Mouse (Mus musculus): ENCODE data around the gene Btbd35f4. TPM values are rescaled to one million over a fixed set of nuclear protein-coding genes. Genes with fewer than 3 reads are reported as not detected.
"Not testable (repeated sequence)": the region's sequence is repeated elsewhere in the genome, so short reads cannot be mapped to it uniquely, and the experiment has no call there.

The Btbd35f4 gene
- polyA plus RNA-seq (2012; fragmentation: generic; extraction: Trizol) = not detected
- long read RNA-seq, experiment 1 = 0 reads
- long read RNA-seq, experiment 2 = 0 reads

DNA sequence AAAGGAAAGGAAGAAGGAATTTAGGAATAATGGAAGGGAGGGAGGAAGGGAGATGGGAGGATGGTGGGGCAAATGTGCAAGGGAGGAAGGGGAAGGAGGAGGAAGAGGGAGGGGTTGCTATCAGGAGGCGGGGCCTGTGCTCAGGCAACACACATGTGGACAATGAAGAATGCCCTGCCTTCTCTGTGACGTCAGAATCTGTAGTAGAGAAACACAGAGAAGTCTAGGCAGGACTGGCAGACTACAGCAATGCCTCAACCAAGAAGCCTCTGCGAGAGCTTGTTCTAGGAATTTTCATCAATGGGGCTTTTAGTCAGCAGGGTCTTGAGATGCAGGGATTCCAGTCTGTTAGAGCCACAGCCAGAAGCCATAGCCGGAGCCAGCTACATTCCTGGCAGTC is at the start of gene Btbd35f4:
TSS of gene Btbd35f4 (plus strand) at position 301 of the 400 bp plus-strand sequence.
- not testable (repeated sequence) for H3K4me3 ChIP-seq (ENCODE audit: insufficient read depth, poor library complexity, severe bottlenecking); H3K79me3 ChIP-seq (ENCODE audit: low read depth); H3K27me3 ChIP-seq (ENCODE audit: control insufficient read depth, insufficient read depth, insufficient read length); H3ac ChIP-seq (ENCODE audit: control insufficient read depth, insufficient read length, low read depth); H3K79me2 ChIP-seq (ENCODE audit: control insufficient read depth, insufficient read depth); H3K36me3 ChIP-seq (ENCODE audit: control insufficient read depth, insufficient read depth)

DNA sequence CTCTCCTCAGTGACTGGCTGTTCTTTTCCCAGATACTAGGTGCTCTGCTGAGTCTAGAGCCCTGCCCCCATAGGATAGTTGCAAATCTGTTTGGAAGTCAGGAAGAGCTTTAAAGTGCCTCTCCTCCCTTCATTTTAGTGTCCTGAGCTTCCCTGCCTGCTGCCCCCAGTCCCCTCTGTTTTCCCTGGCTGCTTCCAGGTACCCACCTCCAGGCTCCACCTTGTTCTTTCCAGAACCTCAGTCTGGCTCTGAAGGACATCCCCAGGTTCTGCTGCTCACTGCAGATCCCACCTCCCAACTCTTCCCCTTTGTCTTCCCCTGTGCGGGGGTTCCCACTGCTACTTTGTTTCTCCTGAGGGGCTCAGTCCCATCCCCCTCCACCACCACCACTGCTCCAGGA is 39.7 kb downstream of the Btbd35f4 start:
- not testable (repeated sequence) for H3K4me3 ChIP-seq (ENCODE audit: insufficient read depth, poor library complexity, severe bottlenecking); H3K27me3 ChIP-seq (ENCODE audit: control insufficient read depth, insufficient read depth, insufficient read length); H3K79me3 ChIP-seq (ENCODE audit: low read depth); H3ac ChIP-seq (ENCODE audit: control insufficient read depth, insufficient read length, low read depth); H3K36me3 ChIP-seq (ENCODE audit: control insufficient read depth, insufficient read depth); H3K79me2 ChIP-seq (ENCODE audit: control insufficient read depth, insufficient read depth)

Other genes with a start within 250 kb of the Btbd35f4 start
- not detected for gene Btbd35f27, start 151.6 kb downstream of the Btbd35f4 start, polyA plus RNA-seq (2012; fragmentation: generic; extraction: Trizol)